In genomic region chr13:53285756-53286361, GRCm38 (mm10) we compare ENCODE assay signal across 8 mouse cellular contexts. TPM values are rescaled to one million over a fixed set of nuclear protein-coding genes. Genes with fewer than 3 reads are reported as not detected.
DNase-seq lines count a peak whose midpoint lies in the region; ATAC-seq and TF ChIP-seq lines count a peak whose summit lies in the region.

Ror2 (minus strand) TSS chr13:53286124.

- intact Hi-C loops in gastrocnemius, postnatal 14 days (cut with DNase I; ENCODE audit: low total_unique reads): loop anchor here (5.0 kb wide), 1 partner anchor 164 kb away; no protein-coding TSS in a partner anchor

- peaks cover 0 to 3% of the 10 kb centered on the region in 2 experiments; a peak in 2 of 4 replicates for H3K4me1 ChIP-seq in ES-E14 (ENCODE audit: control insufficient read depth in 2 of 2, insufficient read depth in 2 of 2, low read length in 2 of 2, poor library complexity in 1 of 2)
- no peaks in the 10 kb centered on the region for H3K4me1 ChIP-seq in hindbrain, postnatal 0 days (ENCODE audit: insufficient read depth, low read length)
- H3K4me1 ChIP-seq in lung, embryonic 14.5 days (ENCODE audit: insufficient read depth): peaks cover 22% of the 10 kb centered on the region

- peak within 1 kb of the TSS; percentile 76 for H3K9ac ChIP-seq in ES-E14 (ENCODE audit: insufficient read depth, low read depth, low read length, poor library complexity, severe bottlenecking)
- H3K9ac ChIP-seq in hindbrain, postnatal 0 days (replicated peaks; ENCODE audit: low read length): peak within 1 kb of the TSS; percentile 45
- H3K9ac ChIP-seq in lung, embryonic 14.5 days: peak within 1 kb of the TSS; percentile 89

- no peak within 1 kb of the TSS for H3K27ac ChIP-seq in ES-E14 (ENCODE audit: insufficient read depth, low read depth, low read length, poor library complexity, severe bottlenecking)
- H3K27ac ChIP-seq in hindbrain, postnatal 0 days: no peak within 1 kb of the TSS
- H3K27ac ChIP-seq in lung, embryonic 14.5 days (ENCODE audit: low read depth): peak within 1 kb of the TSS; percentile 85

- in situ Hi-C loops in ES-E14 (cut with MboI; ENCODE audit: low sequenced_read_pairs in 2 of 2, unreplicated experiment in 2 of 2): no loop called here

- peak within 1 kb of the TSS; percentile 69 for H3K4me2 ChIP-seq in hindbrain, postnatal 0 days (ENCODE audit: low read depth, low read length)
- peak within 1 kb of the TSS; percentile 89 for H3K4me2 ChIP-seq in lung, embryonic 14.5 days

- WGBS in hindbrain, postnatal 0 days: under 1% methylated on average over 62 of the region's 68 CpGs
- whole genome bisulfite sequencing in lung, embryonic 14.5 days: under 1% methylated on average over 61 of the region's 68 CpGs

- peak; percentile 86 for ATAC-seq in hindbrain, postnatal 0 days
- peak; percentile 91 for ATAC-seq in lung, embryonic 14.5 days (ENCODE audit: insufficient read depth)

- H3K36me3 ChIP-seq in ES-E14 (ENCODE audit: control insufficient read depth, insufficient read depth, low read length, poor library complexity, severe bottlenecking): no peaks in the 10 kb centered on the region
- H3K36me3 ChIP-seq in hindbrain, postnatal 0 days (ENCODE audit: insufficient read depth, low read length): no peaks in the 10 kb centered on the region
- H3K36me3 ChIP-seq in lung, embryonic 14.5 days (ENCODE audit: insufficient read depth): no peaks in the 10 kb centered on the region

- H3K4me3 ChIP-seq in ES-E14 (ENCODE audit: insufficient read depth in 1 of 2, low read depth in 1 of 2, low read length in 2 of 2, poor library complexity in 1 of 2, severe bottlenecking in 1 of 2): peak within 1 kb of the TSS; percentile 78 to 81
- H3K4me3 ChIP-seq in hindbrain, postnatal 0 days (ENCODE audit: low read length): peak within 1 kb of the TSS; percentile 49
- H3K4me3 ChIP-seq in lung, embryonic 14.5 days (ENCODE audit: low read depth, low read length): peak within 1 kb of the TSS; percentile 79

- DNase-seq in ES-E14 (ENCODE audit: low read depth, low spot score): peak; percentile 73
- DNase-seq in adrenal gland, postnatal 4 days (ENCODE audit: low spot score in 2 of 2): peak; percentile 33 to 49
- DNase-seq in gastrocnemius, postnatal 14 days: peak; percentile 84
- peak; percentile 78 for DNase-seq in hindbrain, postnatal 0 days (ENCODE audit: low spot score)
- DNase-seq in lung, embryonic 14.5 days: peak; percentile 94
- peak; percentile 36 for DNase-seq in skeletal muscle tissue, adult 2 months (ENCODE audit: low read depth, low spot score)
- no peak for DNase-seq in B cell, adult 2 months
- DNase-seq in natural killer cell, adult 2 months (ENCODE audit: low spot score in 2 of 2): no peak

- peaks cover 17% of the 10 kb centered on the region; the same call in 1 of the 2 replicates for H3K27me3 ChIP-seq in hindbrain, postnatal 0 days (ENCODE audit: insufficient read depth, low read length)
- H3K27me3 ChIP-seq in lung, embryonic 14.5 days (ENCODE audit: insufficient read depth, low read length): no peaks in the 10 kb centered on the region

- TF ChIP-seq CTCF in hindbrain, postnatal 0 days (IDR thresholded peaks at IDR 0.05; ENCODE audit: low read depth): peak; percentile 46
- TF ChIP-seq CTCF in lung, embryonic 14.5 days (IDR thresholded peaks at IDR 0.05; ENCODE audit: low read depth): peak; percentile 58

- H3K9me3 ChIP-seq in ES-E14 (ENCODE audit: control insufficient read depth, insufficient read depth, low read depth, low read length): no peaks in the 10 kb centered on the region
- no peaks in the 10 kb centered on the region for H3K9me3 ChIP-seq in hindbrain, postnatal 0 days (ENCODE audit: low read length)
- H3K9me3 ChIP-seq in lung, embryonic 14.5 days (ENCODE audit: low read depth, low read length): no peaks in the 10 kb centered on the region

TF ChIP-seq in ES-E14, 5 proteins besides CTCF, POLR2A, EP300 and RAD21:
- no peak for TF ChIP-seq HCFC1 (IDR thresholded peaks at IDR 0.05; ENCODE audit: borderline replicate concordance, insufficient read depth, low read length)
- TF ChIP-seq ZC3H11A (IDR thresholded peaks at IDR 0.05; ENCODE audit: borderline replicate concordance, low read depth, low read length): peak; percentile 40; the same call in 1 of the 2 replicates

RNA-seq across cellular contexts. Expression of gene Ror2, which starts in this region (rescaled TPM):
- 15.1 and 17.2 TPM in 2 replicates for total RNA-seq in ES-E14 (2012; rRNA removed)
- total RNA-seq in adrenal gland, postnatal 4 days (2021): 10 to 100 TPM; 12.8 to 13.1 TPM
- total RNA-seq in gastrocnemius, postnatal 14 days (2021): 1 to 10 TPM; 2.4 to 2.5 TPM
- total RNA-seq in hindbrain, postnatal 0 days (2014; rRNA removed): 7.0 and 7.5 TPM in 2 replicates
- 2.1 and 2.5 TPM in 2 replicates for polyA plus RNA-seq in hindbrain, postnatal 0 days (2015; fragmentation: Nextera tagmentation; extraction: Ambion mirVana)
- polyA plus RNA-seq in lung, embryonic 14.5 days (2014; fragmentation: Nextera tagmentation; extraction: Ambion mirVana): 16.2 and 18.2 TPM in 2 replicates

Comparison
In these comparisons a context has a peak if more than half of its experiments do, and no peak if none do; other contexts are left out.
1. DNase-seq: peak in ES-E14 (single experiment), adrenal gland, postnatal 4 days (2 of 2), gastrocnemius, postnatal 14 days (single experiment), hindbrain, postnatal 0 days (single experiment), lung, embryonic 14.5 days (single experiment) and skeletal muscle tissue, adult 2 months (single experiment); none in B cell, adult 2 months (0 of 2) and natural killer cell, adult 2 months (0 of 2).
2. Peak in every context shown above with its lines, with median percentiles within 50 percentile points of each other: H3K4me3 ChIP-seq and H3K9ac ChIP-seq.